Mouse (Mus musculus) G1E (cell line): ENCODE data around the gene Prkar2a.

Experiments used
- CTCF ChIP-seq: IDR thresholded peaks from 2 replicates; pipeline ENCODE4 v1.5.1; 2012; ENCODE audit warnings: low read depth, low read length, inconsistent platforms, mixed read lengths
- GATA1 ChIP-seq: IDR thresholded peaks from 2 replicates; pipeline ENCODE4 v1.6.1; 2012; ENCODE audit warnings: borderline replicate concordance, low read length, inconsistent platforms, mixed read lengths
- GATA2 ChIP-seq: IDR thresholded peaks from 2 replicates; pipeline ENCODE4 v1.6.1; 2012; ENCODE audit warnings: low read depth, low read length, inconsistent platforms, borderline replicate concordance
- POLR2AphosphoS5 ChIP-seq: IDR thresholded peaks from 2 replicates; pipeline ENCODE4 v1.6.1; 2012; ENCODE audit warnings: low read depth, low read length, inconsistent platforms; ENCODE audit not compliant: insufficient replicate concordance
- TAL1 ChIP-seq: conservative IDR thresholded peaks from 2 replicates; pipeline ENCODE4 v1.6.1; 2012; ENCODE audit warnings: low read depth, low read length, inconsistent platforms, mixed read lengths

- no peak for TF ChIP-seq GATA1
- no peak for TF ChIP-seq CTCF
- no peak for TF ChIP-seq GATA2
- TF ChIP-seq POLR2AphosphoS5, result no peak
- TF ChIP-seq TAL1, result no peak
Measured at GRCm38 (mm10) chr9:108687181-108687580, 1.9 kb upstream of the Prkar2a start.
